Mouse (Mus musculus): Measurements from ENCODE around the gene Arid1b. TPM values are rescaled to one million over a fixed set of nuclear protein-coding genes. Genes with fewer than 3 reads are reported as not detected.

Gene Arid1b
- polyA plus RNA-seq, 1 experiment from 2014 or later = 14.8 TPM

DNA sequence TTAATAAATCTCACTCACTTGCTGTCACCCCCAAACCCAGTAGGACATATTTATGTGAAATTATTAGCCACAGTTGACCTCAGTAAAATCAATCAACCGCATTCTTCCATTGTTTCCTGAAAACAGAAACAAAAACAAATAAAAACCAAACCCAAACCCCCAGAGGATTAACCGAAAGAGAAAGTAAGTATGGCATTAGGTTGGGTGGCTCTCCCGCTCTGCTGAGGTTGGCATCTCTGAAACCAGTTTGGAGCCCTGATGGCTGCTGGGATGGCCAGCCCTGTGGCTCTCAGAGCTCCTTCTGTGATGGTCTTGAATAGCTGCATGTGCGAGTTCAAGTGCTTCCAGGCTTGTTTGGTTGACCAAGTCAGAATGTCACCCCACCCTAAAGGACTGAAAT is 53.2 kb downstream of the Arid1b start:
- WGBS = 81% methylated on average over 4 of the region's 4 CpGs

GRCm38 (mm10) chr17:5050266-5050665 is 56.1 kb downstream of the Arid1b start:
- DNase-seq (ENCODE audit: low spot score) (no peak), ATAC-seq (ENCODE audit: insufficient number of reproducible peaks, low FRiP score, low TSS enrichment, low read depth) (no peak)
- 0 out of 2 replicates have a peak, but pooled peaks cover 4% of the 10 kb centered on the region for H3K4me1 ChIP-seq (ENCODE audit: control insufficient read depth, insufficient read depth, low read length)
- no peak overlapping the region for H3K27ac ChIP-seq (replicated peaks; ENCODE audit: low read depth, low read length)
- H3K9ac ChIP-seq (ENCODE audit: low read length) = no peak overlapping the region
- no peak overlapping the region for H3K4me2 ChIP-seq (ENCODE audit: low read depth, severe bottlenecking)
- no peaks in the 10 kb centered on the region for H3K27me3 ChIP-seq (ENCODE audit: control insufficient read depth, insufficient read depth, low read length)
- WGBS = 83% methylated on average over 8 of the region's 8 CpGs
- H3K4me3 ChIP-seq (ENCODE audit: low read depth, low read length) = no peak overlapping the region
- H3K9me3 ChIP-seq (ENCODE audit: control insufficient read depth, low read length) = no peaks in the 10 kb centered on the region
- H3K36me3 ChIP-seq (ENCODE audit: control insufficient read depth, insufficient read depth, low read length) = no peaks in the 10 kb centered on the region

More for the DNA sequence above, 53.2 kb downstream of the Arid1b start:
- Histone ChIP-seq H3K4me1 (ENCODE audit: control insufficient read depth, insufficient read depth, low read length) (no peaks in the 10 kb centered on the region), H3K36me3 (ENCODE audit: control insufficient read depth, insufficient read depth, low read length) (no peaks in the 10 kb centered on the region), H3K4me3 (ENCODE audit: low read depth, low read length) (no peak overlapping the region), H3K9ac (ENCODE audit: low read length) (no peak overlapping the region), H3K27me3 (ENCODE audit: control insufficient read depth, insufficient read depth, low read length) (no peaks in the 10 kb centered on the region), H3K4me2 (ENCODE audit: low read depth, severe bottlenecking) (no peak overlapping the region), H3K27ac (replicated peaks; ENCODE audit: low read depth, low read length) (no peak overlapping the region), H3K9me3 (ENCODE audit: control insufficient read depth, low read length) (no peaks in the 10 kb centered on the region)
- no peak for ATAC-seq (ENCODE audit: insufficient number of reproducible peaks, low FRiP score, low TSS enrichment, low read depth)
- no peak for DNase-seq (ENCODE audit: low spot score)

- no peak overlapping the region for H3K27ac ChIP-seq (replicated peaks; ENCODE audit: low read depth, low read length)
- no peak overlapping the region for H3K9ac ChIP-seq (ENCODE audit: low read length)
- no peaks in the 10 kb centered on the region for H3K27me3 ChIP-seq (ENCODE audit: control insufficient read depth, insufficient read depth, low read length)
- H3K4me3 ChIP-seq (ENCODE audit: low read depth, low read length) = no peak overlapping the region
- ATAC-seq (ENCODE audit: insufficient number of reproducible peaks, low FRiP score, low TSS enrichment, low read depth) = no peak
- DNase-seq (ENCODE audit: low spot score) = no peak
- H3K4me2 ChIP-seq (ENCODE audit: low read depth, severe bottlenecking) = no peak overlapping the region
- WGBS = 91% methylated on average over 7 of the region's 7 CpGs
- H3K36me3 ChIP-seq (ENCODE audit: control insufficient read depth, insufficient read depth, low read length) = no peaks in the 10 kb centered on the region
- H3K4me1 ChIP-seq (ENCODE audit: control insufficient read depth, insufficient read depth, low read length) = peaks cover 11% of the 10 kb centered on the region
- H3K9me3 ChIP-seq (ENCODE audit: control insufficient read depth, low read length) = no peaks in the 10 kb centered on the region
Measured at GRCm38 (mm10) chr17:5050970-5051530, 56.9 kb downstream of the Arid1b start.

DNA sequence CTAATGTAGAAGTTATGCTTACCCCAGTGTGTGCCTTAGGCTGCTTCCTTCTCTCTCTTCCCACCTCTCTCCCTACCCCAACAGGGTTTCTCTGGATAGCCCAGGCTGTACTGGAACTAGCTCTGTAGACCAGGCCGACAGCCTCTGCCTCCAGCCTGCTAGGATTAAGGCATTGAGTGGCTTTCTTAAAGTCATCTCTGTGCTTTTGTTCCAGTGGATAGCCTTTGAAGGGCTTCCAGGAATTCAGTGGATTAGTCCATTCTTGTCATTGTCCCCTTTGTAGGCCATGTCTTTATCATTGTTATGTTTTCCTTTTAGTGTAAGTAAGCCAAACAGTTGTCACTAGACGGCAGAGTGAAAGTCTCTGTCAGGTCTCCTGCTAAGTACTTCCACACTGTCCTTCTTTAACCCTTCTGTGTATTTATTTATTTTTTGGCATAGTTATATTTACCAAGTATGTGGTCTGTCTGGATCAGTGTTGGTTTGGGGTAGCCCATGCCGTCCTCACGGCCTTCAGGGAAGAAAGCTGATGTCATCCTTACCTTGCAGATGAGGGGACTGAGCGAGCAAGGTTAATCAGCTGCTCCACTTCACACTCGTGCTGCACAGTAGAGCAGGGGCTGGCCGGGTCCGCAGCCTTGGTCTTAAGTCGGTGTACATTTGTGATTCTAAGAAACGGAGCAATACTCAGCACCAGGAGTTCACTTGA is 58.1 kb downstream of the Arid1b start:
- Histone ChIP-seq H3K4me1 (ENCODE audit: control insufficient read depth, insufficient read depth, low read length) (peaks cover 20% of the 10 kb centered on the region), H3K27ac (replicated peaks; ENCODE audit: low read depth, low read length) (no peak overlapping the region), H3K4me3 (ENCODE audit: low read depth, low read length) (no peak overlapping the region), H3K27me3 (ENCODE audit: control insufficient read depth, insufficient read depth, low read length) (no peaks in the 10 kb centered on the region), H3K36me3 (ENCODE audit: control insufficient read depth, insufficient read depth, low read length) (no peaks in the 10 kb centered on the region), H3K4me2 (ENCODE audit: low read depth, severe bottlenecking) (no peak overlapping the region), H3K9me3 (ENCODE audit: control insufficient read depth, low read length) (no peaks in the 10 kb centered on the region), H3K9ac (ENCODE audit: low read length) (no peak overlapping the region)
- WGBS = 84% methylated on average over 10 of the region's 10 CpGs
- no peak for ATAC-seq (ENCODE audit: insufficient number of reproducible peaks, low FRiP score, low TSS enrichment, low read depth)
- DNase-seq (ENCODE audit: low spot score) = no peak

DNA sequence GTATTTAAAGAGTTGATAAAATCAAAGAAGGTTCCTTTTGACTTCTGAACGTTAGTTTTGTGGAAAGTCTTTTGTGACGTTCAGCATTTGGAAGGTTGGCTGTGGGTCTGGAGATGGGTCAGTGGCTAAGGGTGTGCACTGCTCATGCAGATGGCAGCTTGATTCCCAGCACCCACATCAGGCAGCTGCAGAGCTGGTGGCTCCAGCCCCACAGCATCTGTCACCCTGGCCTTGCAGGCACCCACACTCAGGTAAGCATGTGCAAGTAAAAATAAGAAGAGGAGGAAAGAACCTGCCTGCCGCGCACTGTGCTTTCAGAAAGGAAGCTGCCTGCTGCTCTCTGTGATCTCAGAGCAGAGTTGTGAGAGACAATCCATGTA is 58.7 kb downstream of the Arid1b start:
- 85% methylated on average over 4 of the region's 4 CpGs for WGBS
- no peaks in the 10 kb centered on the region for H3K9me3 ChIP-seq (ENCODE audit: control insufficient read depth, low read length)
- no peaks in the 10 kb centered on the region for H3K27me3 ChIP-seq (ENCODE audit: control insufficient read depth, insufficient read depth, low read length)
- no peaks in the 10 kb centered on the region for H3K36me3 ChIP-seq (ENCODE audit: control insufficient read depth, insufficient read depth, low read length)
- H3K4me3 ChIP-seq (ENCODE audit: low read depth, low read length) = no peak overlapping the region
- no peak for ATAC-seq (ENCODE audit: insufficient number of reproducible peaks, low FRiP score, low TSS enrichment, low read depth)
- no peak overlapping the region for H3K4me2 ChIP-seq (ENCODE audit: low read depth, severe bottlenecking)
- peaks cover 26% of the 10 kb centered on the region for H3K4me1 ChIP-seq (ENCODE audit: control insufficient read depth, insufficient read depth, low read length)
- no peak for DNase-seq (ENCODE audit: low spot score)
- no peak overlapping the region for H3K9ac ChIP-seq (ENCODE audit: low read length)
- H3K27ac ChIP-seq (replicated peaks; ENCODE audit: low read depth, low read length) = no peak overlapping the region

DNA sequence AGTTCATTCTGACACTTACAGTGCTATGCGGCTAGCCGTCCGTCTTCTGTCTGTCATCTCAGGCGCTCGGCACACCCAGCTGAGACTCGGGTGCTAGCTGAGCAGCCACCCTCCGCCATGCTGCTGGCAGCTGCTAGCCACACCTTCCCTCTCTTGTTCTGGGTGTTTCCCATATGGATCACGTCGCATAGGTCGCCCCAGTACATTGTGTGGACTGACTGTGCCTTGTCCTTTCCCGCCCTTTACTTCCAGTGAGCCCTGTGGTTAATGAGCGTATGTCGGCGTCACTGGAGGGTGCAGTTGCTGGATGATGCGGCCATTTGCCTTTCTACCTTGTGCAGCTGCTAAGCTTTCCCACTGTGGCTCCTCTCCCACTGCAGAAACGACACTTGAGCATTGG is 59.1 kb downstream of the Arid1b start:
- Histone ChIP-seq H3K4me3 (ENCODE audit: low read depth, low read length) (no peak overlapping the region), H3K4me2 (ENCODE audit: low read depth, severe bottlenecking) (no peak overlapping the region), H3K9ac (ENCODE audit: low read length) (no peak overlapping the region), H3K27me3 (ENCODE audit: control insufficient read depth, insufficient read depth, low read length) (no peaks in the 10 kb centered on the region), H3K4me1 (ENCODE audit: control insufficient read depth, insufficient read depth, low read length) (peaks cover 29% of the 10 kb centered on the region), H3K27ac (replicated peaks; ENCODE audit: low read depth, low read length) (no peak overlapping the region), H3K36me3 (ENCODE audit: control insufficient read depth, insufficient read depth, low read length) (no peaks in the 10 kb centered on the region), H3K9me3 (ENCODE audit: control insufficient read depth, low read length) (no peaks in the 10 kb centered on the region)
- WGBS = 61% methylated on average over 16 of the region's 16 CpGs
- no peak for ATAC-seq (ENCODE audit: insufficient number of reproducible peaks, low FRiP score, low TSS enrichment, low read depth)
- no peak for DNase-seq (ENCODE audit: low spot score)

DNA sequence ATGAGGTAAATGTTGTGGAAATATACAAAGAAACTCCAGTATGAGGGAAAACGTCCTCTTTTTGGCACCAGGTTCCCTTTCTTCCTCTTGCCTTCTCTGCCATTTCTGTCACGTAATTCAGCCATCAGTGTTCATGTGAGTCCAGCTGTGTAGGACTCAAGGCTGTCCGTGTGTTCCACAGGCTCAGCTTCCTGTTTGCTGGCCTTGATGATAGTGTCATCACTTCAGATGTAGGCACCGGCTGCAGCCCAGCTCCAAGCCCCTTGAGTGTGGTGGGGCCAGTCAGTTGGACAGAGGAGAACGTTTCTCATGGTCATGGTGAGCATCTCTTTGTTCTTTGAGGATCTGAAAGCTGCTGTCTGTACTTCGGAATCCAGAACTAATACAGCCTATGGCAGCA is 61.3 kb downstream of the Arid1b start:
- Histone ChIP-seq H3K9me3 (ENCODE audit: control insufficient read depth, low read length) (no peaks in the 10 kb centered on the region), H3K27ac (replicated peaks; ENCODE audit: low read depth, low read length) (no peak overlapping the region), H3K4me2 (ENCODE audit: low read depth, severe bottlenecking) (no peak overlapping the region), H3K27me3 (ENCODE audit: control insufficient read depth, insufficient read depth, low read length) (no peaks in the 10 kb centered on the region), H3K9ac (ENCODE audit: low read length) (no peak overlapping the region), H3K4me3 (ENCODE audit: low read depth, low read length) (no peak overlapping the region), H3K4me1 (ENCODE audit: control insufficient read depth, insufficient read depth, low read length) (peaks cover 41% of the 10 kb centered on the region), H3K36me3 (ENCODE audit: control insufficient read depth, insufficient read depth, low read length) (no peaks in the 10 kb centered on the region)
- DNase-seq (ENCODE audit: low spot score) = no peak
- ATAC-seq (ENCODE audit: insufficient number of reproducible peaks, low FRiP score, low TSS enrichment, low read depth) = no peak
- WGBS = 83% methylated on average over 6 of the region's 6 CpGs

GRCm38 (mm10) chr17:5056654-5057053 is 62.5 kb downstream of the Arid1b start:
- Histone ChIP-seq H3K9ac (ENCODE audit: low read length) (no peak overlapping the region), H3K36me3 (ENCODE audit: control insufficient read depth, insufficient read depth, low read length) (no peaks in the 10 kb centered on the region), H3K4me3 (ENCODE audit: low read depth, low read length) (no peak overlapping the region), H3K27me3 (ENCODE audit: control insufficient read depth, insufficient read depth, low read length) (no peaks in the 10 kb centered on the region), H3K9me3 (ENCODE audit: control insufficient read depth, low read length) (no peaks in the 10 kb centered on the region), H3K4me2 (ENCODE audit: low read depth, severe bottlenecking) (no peak overlapping the region), H3K27ac (replicated peaks; ENCODE audit: low read depth, low read length) (no peak overlapping the region), H3K4me1 (ENCODE audit: control insufficient read depth, insufficient read depth, low read length) (peaks cover 41% of the 10 kb centered on the region)
- DNase-seq (ENCODE audit: low spot score) = no peak
- no peak for ATAC-seq (ENCODE audit: insufficient number of reproducible peaks, low FRiP score, low TSS enrichment, low read depth)
- WGBS = 59% methylated on average over 4 of the region's 4 CpGs

DNA sequence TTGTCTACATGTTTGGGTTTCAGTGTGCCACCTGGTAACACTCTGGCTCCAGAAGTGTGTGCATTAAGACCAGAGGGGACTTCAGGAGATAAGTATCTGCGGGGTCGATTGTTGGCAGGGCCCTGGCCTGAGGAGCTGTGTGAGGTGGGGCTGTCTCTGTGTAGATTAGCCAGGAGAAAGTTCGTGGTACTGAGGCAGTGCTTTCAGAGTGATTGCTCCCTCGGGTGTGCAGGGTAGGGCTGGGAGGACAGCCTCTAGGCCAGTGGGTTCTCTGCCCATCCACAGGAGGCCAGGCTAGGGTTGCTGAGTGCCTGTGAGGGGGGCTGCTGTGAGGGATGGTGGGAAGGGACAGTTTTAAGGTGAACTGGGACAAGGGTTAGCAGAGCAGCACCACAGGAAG is 63.2 kb downstream of the Arid1b start:
- Histone ChIP-seq H3K9me3 (ENCODE audit: control insufficient read depth, low read length) (no peaks in the 10 kb centered on the region), H3K9ac (ENCODE audit: low read length) (no peak overlapping the region), H3K27ac (replicated peaks; ENCODE audit: low read depth, low read length) (no peak overlapping the region), H3K4me2 (ENCODE audit: low read depth, severe bottlenecking) (peak overlapping the region; percentile 2; the same call in 1 of the 2 replicates), H3K4me3 (ENCODE audit: low read depth, low read length) (no peak overlapping the region), H3K36me3 (ENCODE audit: control insufficient read depth, insufficient read depth, low read length) (no peaks in the 10 kb centered on the region), H3K27me3 (ENCODE audit: control insufficient read depth, insufficient read depth, low read length) (no peaks in the 10 kb centered on the region), H3K4me1 (ENCODE audit: control insufficient read depth, insufficient read depth, low read length) (peaks cover 41% of the 10 kb centered on the region)
- no peak for DNase-seq (ENCODE audit: low spot score)
- WGBS = 18% methylated on average over 4 of the region's 4 CpGs
- ATAC-seq (ENCODE audit: insufficient number of reproducible peaks, low FRiP score, low TSS enrichment, low read depth) = no peak
